Mouse (Mus musculus) CH12.LX (cell line): ENCODE data around the gene Chml.

Experiments used
- CTCF ChIP-seq, 2 experiments: IDR thresholded peaks in 1 of 2; conservative IDR thresholded peaks in 1 of 2; 2 replicates each; pipeline ENCODE4 v1.5.1; 2011 to 2012; ENCODE audit warnings: low read depth in 2 of 2, low read length in 2 of 2, improper control_type of control experiment in 1 of 2, inconsistent platforms in 1 of 2, mild to moderate bottlenecking in 1 of 2, moderate library complexity in 1 of 2
- POLR2A ChIP-seq: IDR thresholded peaks from 2 replicates; pipeline ENCODE4 v1.6.1; 2011; ENCODE audit warnings: low read depth, mild to moderate bottlenecking, improper control_type of control experiment, low read length

- TF ChIP-seq POLR2A (no peak), CTCF (conservative IDR thresholded peaks at IDR 0.05 in 1 of 2, IDR thresholded peaks at IDR 0.05 in 1 of 2; ENCODE audit: low read depth in 2 of 2, low read length in 2 of 2) (peak; percentile 38 to 63; a peak in 3 of 4 replicates)
These were observed 21.1 kb downstream of the Chml start for GRCm38 (mm10) chr1:175671626-175672025.
